Mouse (Mus musculus) liver, embryonic 14.5 days (tissue): ENCODE measurements around the gene Ago4. TPM values are rescaled to one million over a fixed set of nuclear protein-coding genes. Genes with fewer than 3 reads are reported as not detected.

Experiments used
- ATAC-seq: fragments of 200-750 bp; cut with Nextera tagmentation; 2 replicates; pipeline ENCODE4 v1.8.0; 2017; ENCODE audit warnings: moderate number of reproducible peaks, mild to moderate bottlenecking, moderate library complexity; ENCODE audit not compliant: insufficient read depth
- DNase-seq, 3 experiments: peaks; one replicate each; pipeline ENCODE4 v3.0.0-alpha.2; 2012 to 2013; ENCODE audit warnings: low read depth in 3 of 3, low spot score in 3 of 3
- H3K27ac ChIP-seq: fragments of 300-500 bp; sonication (generic); 2 replicates; pipeline ENCODE4 v1.5.1; 2014; ENCODE audit warnings: moderate library complexity, mild to moderate bottlenecking, control low read depth, inconsistent platforms
- H3K27me3 ChIP-seq: fragments of 300-500 bp; sonication (generic); 2 replicates; pipeline ENCODE4 v1.6.1; 2014; ENCODE audit warnings: mild to moderate bottlenecking, low read length, moderate library complexity; ENCODE audit not compliant: control insufficient read depth, insufficient read depth
- H3K36me3 ChIP-seq: fragments of 300-500 bp; sonication (generic); replicated peaks from 2 replicates; pipeline ENCODE4 v1.6.1; 2014; ENCODE audit warnings: low read depth; ENCODE audit not compliant: control insufficient read depth, insufficient read depth
- H3K4me1 ChIP-seq, 2 experiments: fragments of 200-500 bp in 1 of 2; fragments of 300-500 bp in 1 of 2; sonication (generic) in 1 of 2; replicated peaks; 2 replicates each; pipeline ENCODE4 v1.6.1; 2012 to 2014; ENCODE audit warnings: antibody characterized with exemption in 1 of 2, inconsistent platforms in 1 of 2, low read length in 1 of 2; ENCODE audit not compliant: control insufficient read depth in 2 of 2, insufficient read depth in 2 of 2
- H3K4me2 ChIP-seq: fragments of 300-500 bp; sonication (generic); 2 replicates; pipeline ENCODE4 v1.6.1; 2014; ENCODE audit warnings: low read depth, mild to moderate bottlenecking, control low read depth, moderate library complexity
- H3K4me3 ChIP-seq, 2 experiments: fragments of 200-500 bp in 1 of 2; fragments of 300-500 bp in 1 of 2; sonication (generic) in 1 of 2; 2 replicates each; pipeline ENCODE4 v1.5.1; 2012 to 2014; ENCODE audit warnings: low read depth in 2 of 2, low read length in 2 of 2, mild to moderate bottlenecking in 2 of 2, control low read depth in 1 of 2, inconsistent platforms in 1 of 2, moderate library complexity in 1 of 2; ENCODE audit not compliant: insufficient read depth in 1 of 2
- H3K9ac ChIP-seq: fragments of 300-500 bp; sonication (generic); replicated peaks from 2 replicates; pipeline ENCODE4 v1.6.1; 2014; ENCODE audit warnings: mild to moderate bottlenecking, control low read depth, moderate library complexity
- H3K9me3 ChIP-seq: fragments of 300-500 bp; sonication (generic); 2 replicates; pipeline ENCODE4 v1.6.1; 2016; ENCODE audit warnings: low read length, mixed read lengths; ENCODE audit not compliant: control insufficient read depth
- CTCF ChIP-seq: IDR thresholded peaks from 2 replicates; pipeline ENCODE4 v1.5.1; 2016; ENCODE audit warnings: antibody characterized with exemption, low read depth, control low read depth
- EP300 ChIP-seq: IDR thresholded peaks from 2 replicates; pipeline ENCODE4 v1.6.1; 2016; ENCODE audit warnings: antibody characterized with exemption, low read depth
- WGBS: fragments of 180-500 bp; shearing (Covaris S2); extraction: QIAGEN DNeasy Blood & Tissue Kit; methylation state at CpG from one replicate; pipeline ENCODE4 v1.1.7; 2014; ENCODE audit not compliant: insufficient replicate concordance; 5-methylcytosine and 5-hydroxymethylcytosine counted together
- polyA plus RNA-seq, 2 experiments: library from polyadenylated mRNA; depleted of rRNA in 1 of 2; stranded (reverse) in 1 of 2; unstranded in 1 of 2; fragments of >200 nt; fragmentation: Nextera tagmentation in 1 of 2; extraction: Ambion mirVana in 1 of 2; gene quantifications; 2 replicates each; pipeline versions ENCODE4 v1.2.1 to v1.2.3; 2012 to 2014

Ago4 gene
- polyA plus RNA-seq, 2 experiments = 0.17 to 0.20 TPM

DNA sequence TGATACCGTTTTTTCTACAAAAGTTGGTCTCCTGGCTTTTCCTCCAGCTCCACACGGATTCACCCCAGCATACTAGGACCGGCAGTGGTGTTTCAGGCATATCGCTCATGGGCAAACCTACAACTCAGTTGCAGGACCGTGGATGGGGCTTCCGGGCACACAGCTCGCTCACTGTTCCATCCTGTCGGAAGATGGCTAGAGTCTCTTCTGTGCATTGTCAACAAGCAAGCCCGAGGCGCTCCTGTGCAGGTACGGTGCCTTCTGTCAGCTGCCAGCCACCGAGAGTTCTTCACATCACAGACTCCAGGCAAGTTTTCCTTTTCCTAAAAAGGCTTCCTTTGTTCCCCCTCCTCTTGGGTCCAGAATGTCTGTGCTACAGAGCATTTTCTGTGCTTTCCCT lies 42.5 kb downstream of the Ago4 start:
- WGBS = 69% methylated on average over 12 of the region's 12 CpGs
- DNase-seq (no peak), ATAC-seq (no peak)
- no peak for TF ChIP-seq EP300
- TF ChIP-seq CTCF = no peak
- no peaks in the 10 kb centered on the region for H3K27me3 ChIP-seq
- no peak overlapping the region for H3K27ac ChIP-seq
- H3K4me1 ChIP-seq = no peaks in the 10 kb centered on the region
- H3K9me3 ChIP-seq = no peaks in the 10 kb centered on the region
- no peaks in the 10 kb centered on the region for H3K36me3 ChIP-seq
- H3K4me2 ChIP-seq = no peak overlapping the region
- H3K9ac ChIP-seq = no peak overlapping the region
- H3K4me3 ChIP-seq = no peak overlapping the region

DNA sequence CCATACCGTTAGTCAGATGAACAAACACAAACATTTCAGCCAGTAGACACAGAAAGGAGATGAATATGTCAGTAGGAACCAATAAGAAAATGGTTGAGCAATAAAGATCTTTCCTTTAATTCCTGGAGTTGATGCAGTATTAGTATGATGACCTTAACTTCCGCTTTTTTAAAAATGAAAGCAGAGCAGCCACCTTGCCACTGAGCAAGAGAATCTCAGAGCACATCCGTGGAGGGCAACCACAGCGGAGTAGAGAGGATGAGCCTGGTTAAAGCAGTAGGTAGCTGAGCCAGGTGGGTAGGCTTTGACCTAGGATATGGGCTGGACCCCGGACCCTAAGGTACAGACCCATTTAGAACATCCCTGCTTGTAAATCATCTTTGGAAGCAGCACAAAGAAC lies 43.5 kb downstream of the Ago4 start:
- Histone ChIP-seq H3K4me3 (no peak overlapping the region), H3K27ac (no peak overlapping the region), H3K9ac (no peak overlapping the region), H3K4me1 (no peaks in the 10 kb centered on the region), H3K9me3 (no peaks in the 10 kb centered on the region), H3K27me3 (no peaks in the 10 kb centered on the region), H3K4me2 (no peak overlapping the region), H3K36me3 (no peaks in the 10 kb centered on the region)
- DNase-seq (no peak), ATAC-seq (no peak)
- no peak for TF ChIP-seq EP300
- no peak for TF ChIP-seq CTCF
- WGBS = 53% methylated on average over 5 of the region's 5 CpGs

DNA sequence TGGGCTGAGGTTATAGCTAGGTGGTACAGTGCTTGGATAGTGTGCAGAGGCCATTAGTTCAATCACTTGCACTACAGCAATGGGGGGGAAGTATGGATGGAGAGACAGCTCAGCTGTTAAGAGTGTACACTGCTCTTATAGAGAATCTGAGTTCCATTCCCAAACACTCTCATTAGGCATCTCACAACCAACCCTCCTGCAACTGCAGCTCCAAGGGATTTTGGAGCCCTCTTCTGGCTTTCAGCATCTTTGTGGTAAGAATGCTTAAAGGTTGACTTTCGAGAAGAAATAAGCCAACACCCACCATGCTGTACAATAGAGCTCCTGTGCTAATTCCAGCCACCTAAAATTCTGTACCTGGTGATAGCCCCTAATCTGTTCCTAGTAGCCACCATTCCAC lies 47.1 kb downstream of the Ago4 start:
- H3K4me1 ChIP-seq = no peaks in the 10 kb centered on the region
- no peak overlapping the region for H3K4me2 ChIP-seq
- no peak for TF ChIP-seq EP300
- TF ChIP-seq CTCF = no peak
- H3K36me3 ChIP-seq = no peaks in the 10 kb centered on the region
- no peak overlapping the region for H3K9ac ChIP-seq
- no peak overlapping the region for H3K4me3 ChIP-seq
- no peak for ATAC-seq
- 63% methylated on average over 1 of the region's 1 CpGs for WGBS
- no peaks in the 10 kb centered on the region for H3K27me3 ChIP-seq
- no peaks in the 10 kb centered on the region for H3K9me3 ChIP-seq
- no peak for DNase-seq
- no peak overlapping the region for H3K27ac ChIP-seq

DNA sequence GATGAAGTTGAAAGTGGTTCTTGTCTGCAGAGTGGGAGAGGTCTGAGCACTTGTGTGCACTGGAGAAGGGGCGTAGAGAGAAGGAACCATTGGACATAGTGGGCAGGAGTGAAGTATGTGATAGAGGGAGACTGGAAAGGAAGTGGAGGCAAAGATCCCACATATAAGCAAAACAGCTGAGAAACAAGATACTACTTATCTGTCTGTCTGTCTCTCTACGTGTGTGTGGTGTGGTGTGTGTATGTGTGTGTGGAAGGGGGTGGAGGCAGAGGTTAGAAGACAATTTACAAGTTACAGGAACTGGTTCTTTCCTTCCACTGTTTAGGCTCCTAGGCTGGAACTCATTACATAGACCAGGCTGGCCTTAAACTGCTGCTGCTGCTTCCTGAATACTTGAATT lies 48.2 kb downstream of the Ago4 start:
- H3K9ac ChIP-seq = no peak overlapping the region
- H3K4me3 ChIP-seq = no peak overlapping the region
- H3K4me1 ChIP-seq = no peaks in the 10 kb centered on the region; a peak in 1 of 4 replicates
- no peaks in the 10 kb centered on the region for H3K9me3 ChIP-seq
- H3K36me3 ChIP-seq = no peaks in the 10 kb centered on the region
- H3K27me3 ChIP-seq = no peaks in the 10 kb centered on the region
- ATAC-seq (no peak), DNase-seq (no peak)
- WGBS = 14% methylated on average over 2 of the region's 2 CpGs
- TF ChIP-seq CTCF = no peak
- H3K27ac ChIP-seq = no peak overlapping the region
- H3K4me2 ChIP-seq = no peak overlapping the region

DNA sequence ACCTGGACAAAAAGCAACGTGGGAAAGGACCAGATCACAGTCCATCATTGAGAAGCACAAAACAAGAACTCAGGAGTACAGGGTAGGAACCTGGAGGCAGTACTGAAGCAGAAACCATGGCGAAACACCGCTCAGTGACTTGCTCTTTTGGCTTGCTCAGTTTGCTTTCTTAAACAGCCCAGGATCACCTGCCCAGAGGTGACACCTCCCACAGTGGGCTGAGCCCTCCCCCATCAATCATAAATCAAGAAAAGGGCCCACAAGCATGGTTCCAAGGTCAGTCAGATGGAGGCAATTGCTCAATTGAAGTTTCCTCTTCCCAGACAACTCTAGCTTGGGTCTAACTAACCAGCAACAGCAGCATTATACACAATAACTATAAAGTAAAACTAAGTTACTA lies 49.4 kb downstream of the Ago4 start:
- WGBS = 63% methylated on average over 3 of the region's 3 CpGs
- no peak for TF ChIP-seq EP300
- no peak for TF ChIP-seq CTCF
- no peak for ATAC-seq
- H3K4me1 ChIP-seq = no peaks in the 10 kb centered on the region; a peak in 1 of 4 replicates
- H3K27me3 ChIP-seq = no peaks in the 10 kb centered on the region
- DNase-seq = no peak
- no peak overlapping the region for H3K4me2 ChIP-seq
- no peaks in the 10 kb centered on the region for H3K9me3 ChIP-seq
- no peaks in the 10 kb centered on the region for H3K36me3 ChIP-seq
- no peak overlapping the region for H3K9ac ChIP-seq
- H3K27ac ChIP-seq = no peak overlapping the region
- H3K4me3 ChIP-seq = no peak overlapping the region

DNA sequence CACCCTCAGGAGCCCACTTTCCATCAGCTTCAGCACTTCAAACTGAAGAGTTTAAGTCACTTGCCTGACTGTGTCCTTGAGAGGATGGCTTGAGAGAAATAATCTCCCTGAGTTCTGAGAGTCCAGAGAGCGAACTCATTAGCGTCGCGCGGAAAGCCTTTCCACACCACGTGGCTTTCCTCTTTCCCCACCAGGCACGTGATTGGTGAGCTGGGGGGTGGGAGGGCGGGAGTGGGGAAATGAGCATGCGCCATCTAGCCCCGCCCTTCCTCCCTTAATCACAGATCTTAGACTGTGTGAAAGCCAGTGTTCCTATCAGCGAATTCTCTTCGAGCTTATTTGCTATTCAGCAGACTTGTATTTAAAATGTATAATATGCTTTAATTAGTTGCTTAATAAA lies 50.3 kb downstream of the Ago4 start:
- Histone ChIP-seq H3K27ac (no peak overlapping the region), H3K4me1 (no peaks in the 10 kb centered on the region; a peak in 1 of 4 replicates), H3K36me3 (no peaks in the 10 kb centered on the region), H3K4me3 (no peak overlapping the region), H3K4me2 (no peak overlapping the region), H3K9me3 (no peaks in the 10 kb centered on the region), H3K27me3 (no peaks in the 10 kb centered on the region), H3K9ac (no peak overlapping the region)
- no peak for DNase-seq
- 63% methylated on average over 12 of the region's 12 CpGs for WGBS
- TF ChIP-seq CTCF = no peak
- TF ChIP-seq EP300 = no peak
- ATAC-seq = no peak
